Mouse (Mus musculus): Measurements from ENCODE around the gene Rpl10-ps3.

The Rpl10-ps3 gene

DNA sequence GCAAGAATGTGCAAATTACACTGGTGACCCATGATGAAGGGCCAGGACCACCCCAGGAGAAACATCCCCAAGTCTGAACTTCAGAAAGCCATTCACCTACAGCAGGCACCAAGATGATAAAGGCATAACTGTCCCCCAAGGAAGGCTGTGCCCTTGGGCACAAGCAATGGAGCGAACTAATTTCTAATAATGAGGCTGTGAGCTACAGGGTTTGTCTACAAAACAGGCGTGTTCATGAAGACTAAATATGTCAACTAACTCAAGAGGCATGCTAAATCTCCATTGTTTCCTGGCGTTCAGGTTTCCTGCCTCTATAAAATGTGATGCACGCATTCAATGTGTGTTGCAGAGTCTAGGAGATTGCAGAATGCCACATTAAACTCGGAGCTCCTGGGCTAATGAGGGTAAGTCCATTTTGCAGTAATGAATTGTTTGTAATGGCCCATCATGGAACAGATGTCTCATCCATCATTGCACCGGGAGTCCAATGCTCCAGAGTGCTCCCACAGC, 33.7 kb downstream of the Rpl10-ps3 start:
- no peak for DNase-seq (ENCODE audit: low read depth in 1 of 2, low spot score in 2 of 2)

- DNase-seq (ENCODE audit: low read depth in 1 of 2, low spot score in 2 of 2), result no peak
Observed at GRCm38 (mm10) chr9:50305666-50306402, 38.9 kb downstream of the Rpl10-ps3 start.

GRCm38 (mm10) chr9:50305046-50305445, 39.7 kb downstream of the Rpl10-ps3 start:
- DNase-seq (ENCODE audit: low read depth in 1 of 2, low spot score in 2 of 2), result no peak

DNA sequence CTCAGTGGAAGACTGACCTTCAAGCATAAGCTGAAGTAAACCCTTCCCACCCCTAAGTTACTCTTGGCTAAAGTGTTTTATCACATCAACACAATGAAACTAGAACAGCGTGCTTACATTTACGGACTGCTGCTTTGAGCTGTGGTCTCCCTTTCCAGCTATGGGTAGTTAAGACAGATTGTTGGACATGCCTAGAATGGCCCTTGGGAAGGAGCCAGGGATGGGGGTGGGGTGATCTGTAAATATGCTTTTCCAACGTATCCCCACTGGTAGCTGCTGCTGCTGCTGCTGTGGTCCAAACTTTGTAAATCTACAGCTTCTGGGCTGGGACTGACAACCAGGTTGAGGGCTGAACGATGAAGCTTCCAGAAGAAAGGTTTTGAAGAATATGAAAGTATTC, 40.8 kb downstream of the Rpl10-ps3 start:
- DNase-seq (ENCODE audit: low read depth in 1 of 2, low spot score in 2 of 2), result no peak

- no peak for DNase-seq (ENCODE audit: low read depth in 1 of 2, low spot score in 2 of 2)
Observed at GRCm38 (mm10) chr9:50301722-50302121, 43.0 kb downstream of the Rpl10-ps3 start.

- DNase-seq (ENCODE audit: low read depth in 1 of 2, low spot score in 2 of 2), result no peak
Observed at GRCm38 (mm10) chr9:50298389-50298788, 46.4 kb downstream of the Rpl10-ps3 start.
